Mouse (Mus musculus) liver, postnatal 0 days (tissue): ENCODE results near the gene Zfp981.
"Not testable (repeated sequence)": the region's sequence is repeated elsewhere in the genome, so short reads cannot be mapped to it uniquely, and the experiment has no call there.

Source experiments
- CTCF ChIP-seq: sonication (generic); IDR thresholded peaks from 2 replicates; pipeline ENCODE4 v1.5.1; 2016; ENCODE audit warnings: antibody characterized with exemption, low read depth
- EP300 ChIP-seq: IDR thresholded peaks from 2 replicates; pipeline ENCODE4 v1.6.1; 2016; ENCODE audit warnings: antibody characterized with exemption, low read depth, mild to moderate bottlenecking

- not testable (repeated sequence) for TF ChIP-seq EP300, CTCF
Measured at GRCm38 (mm10) chr4:146452576-146452975, 49.3 kb upstream of the Zfp981 start.
